Mouse (Mus musculus) heart, adult 10 weeks (tissue): Measurements from ENCODE around the gene Qsox2. TPM values are rescaled to one million over a fixed set of nuclear protein-coding genes. Genes with fewer than 3 reads are reported as not detected.

ENCODE experiments used
- polyA plus RNA-seq: library from polyadenylated mRNA; stranded (reverse); fragments of 350-450 nt; fragmentation: Illumina TruSeq; extraction: RNeasy Lipid Tissue Mini Kit (QIAGEN cat#74804); gene quantifications from one replicate; pipeline ENCODE4 v1.2.3, GENCODE M21; 2014; ENCODE audit warnings: low read depth, low replicate concordance

The Qsox2 gene
- polyA plus RNA-seq = 16.5 TPM

DNA sequence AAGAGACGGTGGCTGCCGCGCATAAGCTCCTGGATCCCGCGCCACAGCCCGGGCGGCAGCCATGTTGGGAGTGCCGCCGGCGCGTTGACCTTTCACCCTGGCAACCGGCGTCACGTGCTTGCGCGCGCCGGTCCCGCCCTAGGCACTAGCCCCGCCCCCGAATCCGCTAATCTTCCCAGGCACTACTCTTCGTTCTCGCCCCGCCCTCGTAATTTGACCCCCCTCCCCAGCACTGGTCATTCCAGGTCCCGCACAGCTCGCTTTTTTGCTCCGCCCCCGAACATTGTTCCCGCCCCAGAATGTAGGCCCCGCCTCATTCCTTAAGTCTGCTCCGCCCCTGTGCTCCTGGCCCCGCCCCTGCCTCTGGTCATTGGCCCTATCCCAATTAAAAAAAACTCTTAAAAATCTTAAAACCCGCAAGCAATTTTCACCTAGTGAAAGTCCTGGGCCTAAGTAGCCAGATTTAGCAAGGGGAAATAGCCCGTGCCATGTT is at the start of gene Qsox2:
TSS of gene Qsox2 (minus strand) at position 236 of the 493 bp plus-strand sequence.

DNA sequence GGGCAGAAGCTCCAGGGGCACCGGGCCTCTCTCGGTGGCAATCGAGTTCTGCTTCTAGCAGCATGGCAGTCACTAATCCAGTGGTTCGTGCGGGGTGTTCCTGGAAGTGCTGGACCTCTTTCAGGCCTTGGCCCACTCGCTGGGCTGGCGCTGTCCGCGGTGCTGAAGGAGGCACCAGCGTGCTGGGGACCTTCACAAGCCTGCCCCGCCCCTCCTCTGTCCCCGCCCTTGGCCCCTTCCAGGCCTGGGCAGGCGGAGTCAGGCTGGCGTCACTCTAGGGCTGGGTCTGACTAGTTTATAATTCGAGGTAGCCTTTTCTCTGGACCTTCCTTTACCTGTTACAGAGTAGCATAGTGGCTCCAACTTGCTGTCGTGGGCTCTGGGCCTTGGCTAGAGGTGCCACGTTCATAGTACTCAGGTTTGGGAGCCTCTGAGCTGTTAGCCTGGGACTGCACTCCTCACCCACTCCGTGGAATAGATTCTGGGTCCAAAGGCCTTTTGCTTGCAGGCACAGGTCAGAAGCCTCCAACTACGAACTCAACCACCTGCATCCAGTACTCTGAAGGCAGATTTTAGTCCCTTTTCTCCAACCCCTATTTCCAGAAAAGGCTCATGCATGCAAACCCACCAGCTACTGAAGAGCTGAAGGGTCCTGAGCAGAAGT is 29.1 kb downstream of the Qsox2 start, which contains the start of gene Lhx3:
TSS of gene Lhx3 (minus strand) at position 164 of the 664 bp plus-strand sequence.

Other genes with a start within 250 kb of the Qsox2 start
- 95.9 TPM for gene Ubac1, start 215.8 kb downstream of the Qsox2 start, polyA plus RNA-seq
- gene Nacc2, start 114.3 kb downstream of the Qsox2 start, polyA plus RNA-seq = 15.2 TPM
- gene Lhx3, start 29.2 kb downstream of the Qsox2 start, polyA plus RNA-seq = not detected
- gene Ccdc187, start 57.0 kb upstream of the Qsox2 start, polyA plus RNA-seq = 0.08 TPM
- 260 TPM for gene Gpsm1, start 78.0 kb upstream of the Qsox2 start, polyA plus RNA-seq
- gene Dnlz, start 114.6 kb upstream of the Qsox2 start, polyA plus RNA-seq = 18.7 TPM
- 2.3 TPM for gene Card9, start 123.4 kb upstream of the Qsox2 start, polyA plus RNA-seq
- gene Snapc4, start 143.1 kb upstream of the Qsox2 start, polyA plus RNA-seq = 21.5 TPM
- gene Entr1, start 151.8 kb upstream of the Qsox2 start, polyA plus RNA-seq = 64.5 TPM
- 129 TPM for gene Pmpca, start 151.8 kb upstream of the Qsox2 start, polyA plus RNA-seq
- gene Inpp5e, start 171.7 kb upstream of the Qsox2 start, polyA plus RNA-seq = 23.5 TPM
- gene Sec16a, start 207.7 kb upstream of the Qsox2 start, polyA plus RNA-seq = 31.7 TPM